ENCODE assay signal across 9 mouse cellular contexts in the genomic region with DNA sequence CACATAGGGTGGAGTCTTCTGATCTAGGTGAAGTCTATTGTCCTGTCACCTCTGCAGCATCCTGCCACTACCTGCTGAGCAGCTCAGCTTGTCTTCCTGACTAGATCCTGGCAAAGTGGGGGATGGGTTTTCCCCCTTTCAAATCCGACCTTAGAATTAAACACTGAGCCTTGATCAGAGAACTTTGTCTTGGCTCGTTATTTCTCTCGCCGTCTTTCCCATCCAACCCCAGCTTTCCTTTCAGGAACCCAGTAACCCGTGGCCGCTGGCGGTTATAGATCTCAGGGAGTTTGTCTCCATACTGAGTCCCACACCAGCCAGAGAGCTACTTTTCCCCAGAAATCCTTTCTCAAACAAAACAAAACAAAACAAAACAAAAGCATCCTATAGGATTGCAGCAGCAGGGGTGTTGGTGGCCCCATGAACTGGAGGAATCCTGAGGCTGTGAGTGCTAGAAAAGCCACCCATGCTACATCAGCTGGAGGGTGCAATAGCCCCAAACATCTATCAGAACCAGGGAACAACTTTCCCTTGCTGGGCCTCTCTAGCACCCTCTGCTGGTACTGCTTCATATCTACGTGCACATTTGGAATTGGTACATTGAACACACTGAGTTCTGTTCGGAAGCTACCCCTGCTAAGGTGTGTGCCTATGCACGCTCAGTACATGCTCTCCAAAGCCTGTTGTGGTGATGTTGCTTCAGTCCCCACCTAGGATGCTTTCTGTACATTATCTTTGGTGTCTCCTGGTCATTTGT. TPM values are rescaled to one million over a fixed set of nuclear protein-coding genes. Genes with fewer than 3 reads are reported as not detected.
DNase-seq lines count a peak whose midpoint lies in the region; ATAC-seq and TF ChIP-seq lines count a peak whose summit lies in the region.
"Had no signal": no experiment of that assay in that cellular context is flagged by ENCODE, and none has a peak within 500 bp of the region (broad histone marks: within the 10 kb centered on the region; RNA-seq: fewer than 3 reads in every experiment).

No protein-coding gene starts in this region.

- H3K27ac ChIP-seq in lung, postnatal 0 days (ENCODE audit: low read length) = no peak overlapping the region
- H3K27ac ChIP-seq: liver, embryonic 15.5 days had no signal

- no peaks in the 10 kb centered on the region for H3K9me3 ChIP-seq in lung, postnatal 0 days (ENCODE audit: low read length)
- H3K9me3 ChIP-seq: liver, embryonic 15.5 days had no signal

- H3K4me2 ChIP-seq in lung, postnatal 0 days (replicated peaks; ENCODE audit: low read depth, low read length) = no peak overlapping the region
- H3K4me2 ChIP-seq: liver, embryonic 15.5 days had no signal

- ATAC-seq in CD4-positive, CD25-positive, alpha-beta regulatory T cell, adult 4 months = peak; percentile 95
- peak; percentile 88 for ATAC-seq in frontal cortex, adult (ENCODE audit: low TSS enrichment)
- no peak; the same call in 1 of the 2 replicates for ATAC-seq in lung, postnatal 0 days

- 76% methylated on average over 10 of the region's 10 CpGs for WGBS in lung, postnatal 0 days

- no peaks in the 10 kb centered on the region for H3K27me3 ChIP-seq in lung, postnatal 0 days (replicated peaks; ENCODE audit: insufficient read depth, low read length)
- no peaks in the 10 kb centered on the region for H3K27me3 ChIP-seq in splenic B cell, adult 2 months (ENCODE audit: control insufficient read depth, insufficient read depth, low read length, poor library complexity, severe bottlenecking)
- H3K27me3 ChIP-seq: liver, embryonic 15.5 days had no signal

- peak; percentile 94 for TF ChIP-seq CTCF in lung, postnatal 0 days (IDR thresholded peaks at IDR 0.05)

- no peak overlapping the region for H3K9ac ChIP-seq in lung, postnatal 0 days (replicated peaks; ENCODE audit: low read depth)
- H3K9ac ChIP-seq: liver, embryonic 15.5 days had no signal

- peak; percentile 55 to 80 for DNase-seq in heart, adult 18-20 months
- no peak for DNase-seq in heart, adult 11 months
- DNase-seq in c-Kit-positive CD71-negative TER-119-negative erythroid progenitor cells, embryonic 14.5 days (ENCODE audit: low read depth) = peak; percentile 12
- DNase-seq in kidney, postnatal 4 days = peak; percentile 69 to 75
- DNase-seq in lung, postnatal 0 days (ENCODE audit: low spot score) = peak; percentile 68
- peak; percentile 76 for DNase-seq in splenic B cell, adult 2 months (ENCODE audit: low read depth, low spot score)

- TF ChIP-seq EP300 in lung, postnatal 0 days (IDR thresholded peaks at IDR 0.05) = no peak

- no peaks in the 10 kb centered on the region for H3K36me3 ChIP-seq in lung, postnatal 0 days (ENCODE audit: insufficient read depth, low read length)
- no peaks in the 10 kb centered on the region for H3K36me3 ChIP-seq in splenic B cell, adult 2 months (ENCODE audit: control insufficient read depth, insufficient read depth, low read length, poor library complexity, severe bottlenecking)
- H3K36me3 ChIP-seq: liver, embryonic 15.5 days had no signal

- H3K4me1 ChIP-seq in lung, postnatal 0 days (ENCODE audit: insufficient read depth, low read depth, low read length) = no peaks in the 10 kb centered on the region
- H3K4me1 ChIP-seq: liver, embryonic 15.5 days had no signal

- H3K4me3 ChIP-seq in lung, postnatal 0 days (ENCODE audit: low read depth, low read length) = no peak overlapping the region
- H3K4me3 ChIP-seq: liver, embryonic 15.5 days had no signal

RNA-seq across cellular contexts. Expression of gene Msh2, which starts 6.9 kb away (rescaled TPM):
- 10 to 100 TPM; 11.9 to 15.0 TPM for total RNA-seq in heart, adult 18-20 months (2021)
- polyA plus RNA-seq in CD4-positive, CD25-positive, alpha-beta regulatory T cell, adult 4 months (2017; shearing (Covaris generic)) = 10 to 100 TPM; 51.3 to 60.5 TPM
- polyA plus RNA-seq in lung, postnatal 0 days (2015; fragmentation: Nextera tagmentation; extraction: Ambion mirVana) = 19.8 and 26.0 TPM in 2 replicates

RNA-seq across cellular contexts. Expression of gene Epcam, which starts 29.5 kb away (rescaled TPM):
- total RNA-seq in heart, adult 18-20 months (2021) = 1 to 10 TPM in 1 of 2 experiments, not detected in 1; 1.1 TPM
- 1 to 10 TPM; 1.5 to 3.6 TPM for polyA plus RNA-seq in CD4-positive, CD25-positive, alpha-beta regulatory T cell, adult 4 months (2017; shearing (Covaris generic))
- polyA plus RNA-seq in lung, postnatal 0 days (2015; fragmentation: Nextera tagmentation; extraction: Ambion mirVana) = 151 and 158 TPM in 2 replicates

Comparison
In these comparisons a context has a peak if more than half of its experiments do, and no peak if none do; other contexts are left out.
1. RNA of gene Epcam, which starts 29.5 kb away (polyA plus RNA-seq): 151 to 158 TPM in lung, postnatal 0 days; 1.5 to 3.6 TPM in CD4-positive, CD25-positive, alpha-beta regulatory T cell, adult 4 months; every median in the first group is over 10 times any median in the second.